Mouse (Mus musculus) brown adipose tissue, adult 24 weeks (tissue): ENCODE measurements at regions not wholly inside any gene's neighbourhood (a gene's known extent, or its start where the extent isn't known, plus 50 kb on each side); places are given as distances from the start of the nearest gene placed in this dataset.
A peak's percentile ranks its signal among the peaks of the same experiment; 100 is the strongest.
"Not testable (repeated sequence)": the region's sequence is repeated elsewhere in the genome, so short reads cannot be mapped to it uniquely, and the experiment has no call there.

Source experiments
- H3K27ac ChIP-seq: fragments of 200-500 bp; replicated peaks from 2 replicates; pipeline ENCODE4 v1.5.1; 2012; ENCODE audit warnings: low read depth, mild to moderate bottlenecking, low read length
- H3K4me1 ChIP-seq: fragments of 200-500 bp; 2 replicates; pipeline ENCODE4 v1.6.1; 2012; ENCODE audit warnings: low read length, mixed read lengths; ENCODE audit not compliant: control insufficient read depth, insufficient read depth, insufficient read length
- H3K4me3 ChIP-seq: fragments of 200-500 bp; 2 replicates; pipeline ENCODE4 v1.5.1; 2012; ENCODE audit warnings: low read depth, mild to moderate bottlenecking, low read length, moderate library complexity; ENCODE audit not compliant: insufficient read depth

DNA sequence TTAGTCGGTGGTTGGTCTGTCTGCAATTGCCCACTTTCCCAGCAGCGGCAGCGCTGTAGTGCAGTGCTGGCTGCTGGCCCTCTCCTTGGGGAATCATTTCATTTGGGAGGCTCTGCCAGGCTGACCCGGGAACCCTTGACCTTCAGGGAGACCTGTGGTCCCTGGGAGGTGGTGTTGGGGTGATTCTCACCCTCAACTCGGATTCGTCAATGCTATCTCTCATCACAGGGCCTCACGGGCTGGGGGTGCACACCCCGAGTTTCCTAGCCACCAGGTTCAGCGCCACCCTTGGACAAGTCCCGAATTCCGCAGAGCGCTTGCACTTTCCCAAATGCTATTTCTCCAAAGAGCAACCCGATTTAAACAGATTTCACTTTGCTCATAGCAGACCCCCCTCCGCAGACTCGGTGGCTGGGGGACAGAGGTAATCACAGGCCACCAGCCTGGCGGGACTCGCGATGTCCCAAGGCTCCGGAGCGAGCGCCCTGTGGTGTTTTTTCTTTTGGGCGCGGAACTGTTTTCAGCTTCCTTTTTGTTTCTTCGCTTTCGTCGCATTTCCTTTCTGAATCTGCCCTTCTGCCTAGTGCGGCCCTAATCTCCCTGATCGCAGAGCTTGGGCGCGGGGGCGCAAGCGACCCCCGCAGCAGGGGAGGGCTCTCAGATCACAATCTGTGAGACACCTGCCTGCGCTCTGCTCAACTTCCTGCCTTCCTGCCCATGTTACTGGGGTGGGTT is 300.7 kb downstream of the Vrk1 start:
- Histone ChIP-seq H3K27ac (peak overlapping the region; percentile 64), H3K4me3 (peak overlapping the region; percentile 56), H3K4me1 (peaks cover 7% of the 10 kb centered on the region)

DNA sequence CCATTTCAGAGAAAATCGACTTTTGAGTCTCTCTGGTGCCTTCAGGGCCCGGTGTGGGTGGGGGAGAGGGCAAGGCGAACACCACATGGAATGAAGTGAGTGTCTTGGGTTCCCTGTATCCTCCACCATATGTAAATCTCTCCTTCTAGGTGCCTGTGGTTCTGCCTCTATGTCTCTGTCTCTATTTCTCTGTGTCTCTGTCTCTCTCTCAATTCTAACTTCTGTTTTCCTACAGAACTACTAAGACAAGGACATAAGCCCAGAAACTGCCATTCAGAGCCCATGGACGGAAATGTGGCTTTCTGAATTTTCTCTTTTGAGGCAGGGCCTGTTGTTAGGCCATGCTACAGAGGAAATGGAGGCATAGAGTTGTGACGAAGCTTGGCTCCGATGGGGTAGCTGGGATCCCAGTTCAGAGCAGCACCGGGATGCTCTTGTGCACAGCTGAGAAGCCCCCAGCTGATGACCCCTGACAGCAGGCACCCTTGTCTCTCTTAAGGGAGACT is 301.3 kb downstream of the Vrk1 start:
- Histone ChIP-seq H3K4me3 (peak overlapping the region; percentile 56; the same call in 1 of the 2 replicates), H3K4me1 (peaks cover 7% of the 10 kb centered on the region), H3K27ac (peak overlapping the region; percentile 64)

DNA sequence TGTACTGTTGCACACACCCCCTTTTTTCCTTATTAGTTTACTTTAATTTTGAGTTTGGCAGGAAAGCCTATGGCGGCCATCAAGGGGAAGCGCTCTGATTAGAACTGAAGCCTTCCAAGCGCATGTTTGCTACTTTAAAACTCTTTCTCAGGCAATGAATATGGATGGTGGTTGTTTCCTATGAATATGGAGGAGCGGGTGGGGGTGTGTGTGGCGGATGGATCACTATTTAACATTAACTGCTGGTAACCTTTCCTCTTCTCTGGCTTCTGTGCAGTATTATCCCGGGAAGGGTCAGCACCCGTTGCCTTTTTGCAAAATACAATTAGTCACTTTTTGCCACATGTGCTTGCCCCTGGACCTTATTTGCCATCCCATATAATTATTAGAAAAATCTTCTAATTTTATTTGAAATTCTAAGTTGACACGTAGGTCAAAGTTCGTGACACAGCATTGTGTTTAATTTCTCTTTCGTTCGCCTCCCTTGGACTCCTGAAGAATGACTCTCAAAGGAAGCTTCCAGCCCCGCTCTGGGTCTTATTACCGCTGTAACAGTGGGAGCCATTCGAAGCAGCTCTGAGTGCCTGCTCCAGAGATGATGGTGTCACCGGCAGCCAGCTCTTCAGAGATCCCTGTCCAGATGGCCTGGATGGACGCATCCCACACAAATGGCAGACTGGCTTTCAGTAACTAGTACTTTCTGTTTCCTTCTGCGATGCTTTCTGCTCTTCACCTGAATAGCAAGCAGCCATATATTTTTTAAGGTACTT is 302.0 kb downstream of the Vrk1 start:
- no peak overlapping the region for H3K27ac ChIP-seq
- H3K4me3 ChIP-seq: no peak overlapping the region
- H3K4me1 ChIP-seq: peaks cover 7% of the 10 kb centered on the region

DNA sequence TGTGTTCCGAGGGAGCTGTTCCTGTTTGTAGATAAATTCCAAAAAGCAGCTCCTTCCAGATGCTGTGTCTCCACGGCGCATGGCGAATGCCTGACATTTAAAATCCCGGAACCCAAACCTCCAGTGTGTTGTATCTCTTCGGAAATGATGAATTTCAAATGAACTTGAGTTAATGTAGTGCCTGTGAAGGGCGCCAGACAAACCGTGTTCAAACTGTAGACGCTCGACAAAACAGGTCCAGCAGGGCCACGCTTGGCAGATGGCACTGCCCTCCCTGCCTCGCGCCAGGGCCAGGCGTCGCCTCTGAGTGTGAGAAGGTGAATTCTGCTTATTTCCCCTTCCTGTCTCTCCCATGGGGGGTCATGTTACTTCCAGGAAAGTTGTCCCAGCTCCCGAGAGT is 307.7 kb downstream of the Vrk1 start:
- Histone ChIP-seq H3K4me3 (no peak overlapping the region), H3K27ac (no peak overlapping the region), H3K4me1 (peaks cover under 1% of the 10 kb centered on the region; the same call in 1 of the 2 replicates)

DNA sequence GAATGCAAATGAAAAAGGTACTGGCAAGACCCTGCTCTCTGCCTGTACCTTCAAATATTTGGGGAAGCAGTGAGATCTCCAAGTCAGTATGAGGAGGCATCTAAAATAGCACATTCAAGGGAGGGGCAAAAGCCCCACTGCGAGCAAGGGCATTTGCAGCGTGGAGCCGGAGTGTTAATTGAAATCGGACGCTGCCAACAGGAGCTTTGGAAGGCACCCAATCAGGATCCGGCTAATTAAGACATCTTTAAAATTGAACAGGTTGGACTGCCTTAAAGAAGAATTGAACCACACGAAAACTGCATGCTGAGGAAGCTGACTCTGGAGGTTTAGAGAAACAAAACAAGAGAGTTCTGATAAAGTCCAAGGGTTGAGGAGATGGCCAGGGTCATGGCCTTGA is 311.5 kb downstream of the Vrk1 start:
- Histone ChIP-seq H3K4me3 (no peak overlapping the region), H3K4me1 (no peaks in the 10 kb centered on the region), H3K27ac (no peak overlapping the region)

DNA sequence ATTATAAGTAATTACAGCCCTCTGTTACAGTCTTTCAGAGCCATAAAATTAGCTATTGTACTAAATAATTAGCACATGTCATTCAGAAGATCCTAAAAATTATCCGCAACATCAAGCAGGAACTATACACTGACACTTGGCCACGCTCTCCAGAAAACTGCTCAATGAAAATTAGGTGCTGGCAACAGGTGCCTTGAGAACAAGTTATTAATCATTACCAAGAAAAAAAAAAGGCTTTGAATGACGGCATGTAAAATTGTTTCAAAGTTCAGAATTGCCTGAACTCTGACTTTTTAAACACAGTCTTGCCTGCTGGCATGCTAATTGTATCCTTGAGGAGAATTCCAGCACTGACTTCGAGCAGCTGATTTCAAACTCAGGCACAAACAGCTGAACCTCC is 316.6 kb downstream of the Vrk1 start:
- no peak overlapping the region for H3K27ac ChIP-seq
- no peaks in the 10 kb centered on the region for H3K4me1 ChIP-seq
- H3K4me3 ChIP-seq: no peak overlapping the region

DNA sequence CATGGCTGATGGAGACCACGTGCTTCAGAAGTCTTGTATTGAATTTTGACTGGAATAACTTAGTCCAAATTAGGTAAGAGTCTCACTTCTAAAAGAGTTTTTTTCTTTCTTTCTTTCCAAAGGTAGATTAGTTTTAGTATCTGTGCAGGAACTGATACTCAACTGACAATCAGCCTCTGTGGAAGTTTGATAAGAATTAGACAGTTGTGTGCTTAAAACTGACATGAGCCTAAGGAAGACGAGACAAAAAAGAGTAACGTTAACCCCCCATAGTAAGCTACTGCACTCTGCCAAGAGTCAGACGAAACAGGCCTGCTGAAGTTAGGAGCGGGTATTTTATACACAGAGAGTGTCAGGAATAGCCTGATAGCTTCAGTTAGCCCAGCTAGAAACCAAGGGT is 317.3 kb downstream of the Vrk1 start:
- H3K4me3 ChIP-seq: no peak overlapping the region
- H3K4me1 ChIP-seq: no peaks in the 10 kb centered on the region
- no peak overlapping the region for H3K27ac ChIP-seq

DNA sequence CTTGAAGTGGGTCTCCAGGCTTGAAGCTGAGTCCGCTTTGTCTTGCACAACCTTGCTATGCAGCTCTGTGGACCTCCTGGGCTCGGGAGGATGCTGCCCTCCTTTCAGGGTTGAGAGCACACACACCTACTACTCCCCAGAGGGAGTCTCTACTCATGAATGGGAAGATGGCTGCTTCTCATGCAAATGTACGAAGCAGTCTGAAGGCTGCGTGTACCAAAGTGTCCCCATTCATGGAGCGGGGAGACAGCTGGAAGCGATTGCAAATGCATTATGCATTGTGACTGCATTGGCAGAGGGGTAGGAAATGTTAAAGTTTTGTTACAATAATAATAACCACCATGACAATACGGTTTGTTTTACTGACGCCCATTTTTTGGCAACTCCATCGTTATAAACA is 347.8 kb downstream of the Vrk1 start:
- Histone ChIP-seq H3K27ac (no peak overlapping the region), H3K4me3 (no peak overlapping the region), H3K4me1 (no peaks in the 10 kb centered on the region)

DNA sequence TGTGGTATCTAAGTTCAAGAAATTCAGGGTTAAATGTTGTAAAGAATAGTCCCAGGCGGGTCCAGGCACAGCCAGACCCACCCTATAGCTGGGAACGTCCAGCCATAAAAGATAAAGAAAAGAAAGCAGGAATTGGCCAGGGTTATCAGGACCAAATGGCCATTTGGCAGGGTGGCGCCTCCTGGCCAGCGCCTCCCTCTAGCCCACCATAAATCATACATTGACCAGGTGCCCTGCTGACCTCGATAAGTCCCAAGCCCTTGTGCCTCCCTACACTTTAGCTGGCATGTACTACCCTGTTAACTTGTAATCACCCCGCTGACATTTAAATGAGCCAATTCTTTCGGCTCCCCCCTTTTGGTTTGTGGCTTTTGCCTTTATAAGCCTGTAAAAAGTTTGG is 351.6 kb downstream of the Vrk1 start:
- not testable (repeated sequence) for H3K4me1 ChIP-seq, H3K27ac ChIP-seq, H3K4me3 ChIP-seq

DNA sequence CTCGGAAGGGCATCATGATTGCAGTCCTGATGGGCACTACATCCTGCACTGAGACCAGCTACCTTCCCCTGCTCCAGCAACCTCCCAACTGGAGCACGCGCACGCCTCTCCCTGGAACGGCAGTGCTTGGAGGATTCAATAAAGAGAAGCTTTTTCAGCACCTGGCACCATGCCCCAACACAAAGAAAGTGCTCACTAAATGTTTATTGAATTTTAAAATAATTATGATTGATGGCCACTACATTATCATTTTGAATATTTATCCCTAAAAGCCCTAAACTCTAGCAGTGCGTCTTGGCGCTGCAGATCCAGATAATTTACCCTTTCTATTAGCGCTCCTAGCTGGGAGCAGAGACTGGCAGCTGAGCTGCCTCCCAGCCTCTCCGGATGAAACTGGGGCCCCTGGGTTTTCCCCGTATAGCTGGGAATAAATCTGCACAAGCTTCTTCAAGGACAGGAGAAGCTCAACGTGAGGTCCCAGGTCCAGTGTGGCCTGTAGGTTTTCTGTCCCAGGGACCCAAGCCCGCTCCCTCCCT is 364.9 kb downstream of the Vrk1 start:
- H3K4me3 ChIP-seq: no peak overlapping the region
- no peak overlapping the region for H3K27ac ChIP-seq
- no peaks in the 10 kb centered on the region for H3K4me1 ChIP-seq

DNA sequence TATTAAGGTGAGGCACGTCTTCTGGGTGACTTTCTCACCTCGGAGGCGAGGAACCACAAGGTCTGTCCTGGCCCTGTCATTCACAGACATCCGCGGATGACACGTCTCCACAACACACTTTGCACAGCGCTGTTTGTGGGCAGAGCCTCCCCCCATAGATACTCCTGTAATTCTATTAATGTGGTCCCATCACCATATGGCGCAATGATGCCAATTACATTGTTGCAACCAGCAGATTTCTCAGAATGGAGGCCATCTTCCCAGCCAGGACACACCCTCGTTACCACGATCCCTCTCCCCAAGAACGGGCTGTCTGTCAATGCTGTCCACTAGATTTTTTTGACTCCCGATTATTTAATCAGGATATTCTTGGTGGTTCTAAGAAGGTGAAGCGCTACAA is 365.9 kb downstream of the Vrk1 start:
- Histone ChIP-seq H3K27ac (no peak overlapping the region), H3K4me3 (no peak overlapping the region), H3K4me1 (no peaks in the 10 kb centered on the region)

DNA sequence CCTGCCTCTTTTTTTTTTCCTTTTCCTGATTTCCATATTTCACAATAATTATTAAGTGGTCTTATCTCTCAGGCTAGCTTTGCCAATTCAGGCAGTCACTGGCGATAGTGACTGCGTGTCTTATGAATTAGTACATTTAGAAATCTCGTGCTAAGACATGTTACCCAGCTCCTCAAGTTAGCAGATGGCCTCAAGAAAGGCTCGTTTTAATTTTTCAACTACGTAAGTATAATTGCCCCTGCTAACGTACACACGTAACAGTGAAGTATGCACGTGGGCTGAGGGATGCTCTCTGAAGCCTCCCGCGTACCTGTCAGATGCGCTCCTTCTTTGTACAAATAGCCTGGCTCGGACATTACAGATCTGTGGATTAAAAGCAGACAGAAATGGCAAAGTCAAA is 366.8 kb downstream of the Vrk1 start:
- H3K4me1 ChIP-seq: no peaks in the 10 kb centered on the region
- no peak overlapping the region for H3K27ac ChIP-seq
- H3K4me3 ChIP-seq: no peak overlapping the region

DNA sequence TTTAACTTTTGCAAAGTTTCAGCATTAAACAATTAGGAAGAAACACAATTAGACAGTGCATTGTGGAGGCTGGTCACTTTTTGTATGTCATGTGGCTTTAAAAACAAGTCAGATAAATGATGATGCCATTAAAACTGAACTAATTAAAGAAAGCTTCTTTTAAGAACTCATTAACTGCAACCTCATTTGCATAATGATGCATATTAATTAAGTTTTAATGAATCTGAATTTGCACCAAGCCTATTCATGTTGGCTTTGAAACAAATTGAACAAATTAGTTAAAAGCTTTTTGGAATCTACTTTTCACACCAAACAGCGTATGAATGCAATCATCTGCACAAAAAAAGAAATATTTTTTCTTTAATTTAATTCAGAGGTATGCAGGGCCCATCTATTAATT is 367.3 kb downstream of the Vrk1 start:
- Histone ChIP-seq H3K4me1 (no peaks in the 10 kb centered on the region), H3K27ac (no peak overlapping the region), H3K4me3 (no peak overlapping the region)

DNA sequence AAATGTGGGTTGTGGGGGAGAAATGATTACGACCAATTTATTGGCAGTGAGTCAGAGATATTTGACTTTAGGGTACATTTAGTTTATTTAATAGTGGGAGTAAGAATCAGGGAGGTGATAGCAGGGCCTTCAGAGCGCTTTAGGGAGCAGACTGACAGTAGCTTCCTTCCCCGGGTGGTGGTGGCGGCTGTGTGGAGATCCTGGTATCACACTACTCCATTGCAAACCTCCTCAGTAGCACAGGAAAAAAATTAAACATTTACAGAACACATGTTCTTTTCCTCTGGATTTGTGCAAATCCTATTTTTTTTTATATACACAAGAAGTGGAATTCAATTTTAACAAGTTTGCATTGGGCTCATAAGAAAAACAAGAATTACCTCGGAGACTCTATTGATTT is 367.7 kb downstream of the Vrk1 start:
- H3K27ac ChIP-seq: no peak overlapping the region
- H3K4me1 ChIP-seq: no peaks in the 10 kb centered on the region
- H3K4me3 ChIP-seq: no peak overlapping the region

DNA sequence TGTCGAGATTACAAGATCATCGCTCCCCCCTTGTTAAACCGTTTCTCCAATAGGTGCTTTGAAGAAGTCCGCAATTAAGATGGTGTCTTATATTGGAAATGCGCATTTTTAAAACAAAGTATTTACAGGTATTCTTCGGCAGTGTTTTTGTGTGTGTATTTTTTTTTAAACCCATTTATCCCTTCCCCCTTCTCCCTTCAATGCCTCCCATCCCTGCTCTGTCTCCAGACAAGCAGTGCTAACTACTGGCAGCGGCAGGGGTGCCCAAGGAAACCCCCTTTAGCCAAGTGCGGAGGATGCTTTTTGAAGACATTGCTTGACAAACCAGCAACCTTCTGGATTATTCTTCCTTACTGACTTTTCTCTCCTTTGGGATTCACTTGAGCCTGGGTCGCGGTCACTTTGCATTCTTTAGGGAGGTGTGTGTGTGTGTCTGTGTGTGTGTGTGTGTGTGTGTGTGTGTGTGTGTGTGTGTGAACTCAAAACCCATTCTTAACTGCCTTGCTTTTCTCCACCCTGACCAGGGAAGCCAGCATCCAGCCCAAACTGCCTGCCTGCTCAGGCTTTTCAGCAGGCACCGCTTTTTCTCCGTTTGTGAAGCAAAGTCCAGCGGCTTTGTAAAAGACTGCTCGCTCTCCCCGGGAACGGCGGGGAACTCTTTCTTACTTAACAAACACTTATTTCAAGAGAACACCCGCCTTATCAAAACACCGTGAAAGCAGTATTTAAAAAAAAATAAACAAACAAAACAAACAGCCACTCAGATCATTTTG is 368.5 kb downstream of the Vrk1 start:
- H3K27ac ChIP-seq: no peak overlapping the region
- H3K4me1 ChIP-seq: no peaks in the 10 kb centered on the region
- peak overlapping the region; percentile 10; the same call in 1 of the 2 replicates for H3K4me3 ChIP-seq
